Mouse (Mus musculus) forebrain, embryonic 14.5 days (tissue): ENCODE measurements around the gene Atp8b4. TPM values are rescaled to one million over a fixed set of nuclear protein-coding genes. Genes with fewer than 3 reads are reported as not detected.
A peak's percentile ranks its signal among the peaks of the same experiment; 100 is the strongest.
"Not testable (repeated sequence)": the region's sequence is repeated elsewhere in the genome, so short reads cannot be mapped to it uniquely, and the experiment has no call there.

Experiments used
- ATAC-seq: fragments of 200-750 bp; cut with Nextera tagmentation; 2 replicates; pipeline ENCODE4 v1.8.0; 2017; ENCODE audit warnings: mild to moderate bottlenecking, moderate library complexity
- DNase-seq: peaks from one replicate; pipeline ENCODE4 v3.0.0-alpha.2; 2015; ENCODE audit warnings: low spot score
- H3K27ac ChIP-seq: fragments of 300-500 bp; sonication (generic); 2 replicates; pipeline ENCODE4 v1.5.1; 2014; ENCODE audit warnings: low read depth, mild to moderate bottlenecking, control low read depth, low read length, moderate library complexity
- H3K27me3 ChIP-seq: fragments of 300-500 bp; sonication (generic); replicated peaks from 2 replicates; pipeline ENCODE4 v1.6.1; 2014; ENCODE audit warnings: low read length, control low read depth, mixed read lengths; ENCODE audit not compliant: control insufficient read depth, insufficient read depth
- H3K36me3 ChIP-seq: fragments of 300-500 bp; sonication (generic); 2 replicates; pipeline ENCODE4 v1.6.1; 2014; ENCODE audit warnings: low read length, control low read depth; ENCODE audit not compliant: control insufficient read depth, insufficient read depth
- H3K4me1 ChIP-seq: fragments of 300-500 bp; sonication (generic); 2 replicates; pipeline ENCODE4 v1.6.1; 2014; ENCODE audit warnings: antibody characterized with exemption, low read length, control low read depth; ENCODE audit not compliant: control insufficient read depth, insufficient read depth
- H3K4me2 ChIP-seq: fragments of 300-500 bp; sonication (generic); 2 replicates; pipeline ENCODE4 v1.6.1; 2014; ENCODE audit warnings: mild to moderate bottlenecking, control low read depth, low read length
- H3K4me3 ChIP-seq: fragments of 300-500 bp; sonication (generic); 2 replicates; pipeline ENCODE4 v1.5.1; 2014; ENCODE audit warnings: low read depth, low read length, control low read depth
- H3K9ac ChIP-seq: fragments of 300-500 bp; sonication (generic); 2 replicates; pipeline ENCODE4 v1.6.1; 2014; ENCODE audit warnings: mild to moderate bottlenecking, low read length, control low read depth, moderate library complexity
- H3K9me3 ChIP-seq: fragments of 300-500 bp; sonication (generic); replicated peaks from 2 replicates; pipeline ENCODE4 v1.6.1; 2016; ENCODE audit warnings: low read length, control low read depth, mixed read lengths; ENCODE audit not compliant: control insufficient read depth
- WGBS: fragments of 180-500 bp; shearing (Covaris S2); extraction: QIAGEN DNeasy Blood & Tissue Kit; methylation state at CpG from one replicate; pipeline ENCODE4 v1.1.7; 2014; 5-methylcytosine and 5-hydroxymethylcytosine counted together
- polyA plus RNA-seq: library from polyadenylated mRNA; unstranded; fragments of >200 nt; fragmentation: Nextera tagmentation; extraction: Ambion mirVana; gene quantifications from 2 replicates; pipeline ENCODE4 v1.2.1, GENCODE M21; 2014

The Atp8b4 gene
- polyA plus RNA-seq, 1 experiment from 2014 or later, result 0.06 TPM

DNA sequence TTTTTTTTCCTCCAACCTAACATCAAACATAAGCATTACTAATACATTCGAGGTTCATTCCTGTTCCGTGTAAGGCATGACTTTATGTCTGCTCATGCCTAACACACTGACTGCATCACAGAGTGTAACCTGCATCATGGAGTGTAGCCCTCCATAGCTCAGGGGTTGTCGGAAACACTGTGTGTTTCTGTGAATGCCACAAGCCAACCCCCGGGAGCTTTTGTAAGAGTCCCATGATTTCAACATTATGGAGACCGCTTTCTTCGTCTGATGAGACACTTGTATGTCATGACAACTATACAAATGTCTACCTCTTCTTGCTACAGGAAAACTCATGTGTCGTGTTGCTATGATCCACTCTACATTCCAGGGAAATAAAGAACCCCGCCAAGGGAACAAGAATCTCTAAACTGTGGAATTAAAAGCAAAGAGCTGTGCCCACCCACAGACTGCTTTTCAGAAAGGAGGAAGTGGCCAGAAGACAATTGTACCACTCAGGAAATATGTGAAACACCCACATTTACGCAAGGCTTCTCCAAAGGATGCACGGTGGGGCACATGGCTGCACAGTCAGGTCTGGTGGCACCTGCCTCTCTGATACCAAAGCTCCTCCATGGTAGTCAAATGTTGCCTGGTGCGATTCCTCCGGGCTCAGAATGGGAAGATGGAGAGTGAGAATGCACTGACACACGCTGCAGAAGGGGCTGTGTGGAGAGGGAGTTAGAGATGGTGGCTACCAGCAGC is 33.9 kb downstream of the Atp8b4 start:
- no peaks in the 10 kb centered on the region for H3K9me3 ChIP-seq
- no peak overlapping the region for H3K9ac ChIP-seq
- WGBS, result 86% methylated on average over 13 of the region's 13 CpGs
- H3K4me3 ChIP-seq, result no peak overlapping the region
- H3K36me3 ChIP-seq, result no peaks in the 10 kb centered on the region
- H3K27ac ChIP-seq, result no peak overlapping the region
- ATAC-seq (no peak), DNase-seq (no peak)
- no peak overlapping the region for H3K4me2 ChIP-seq
- no peaks in the 10 kb centered on the region for H3K4me1 ChIP-seq
- no peaks in the 10 kb centered on the region for H3K27me3 ChIP-seq

DNA sequence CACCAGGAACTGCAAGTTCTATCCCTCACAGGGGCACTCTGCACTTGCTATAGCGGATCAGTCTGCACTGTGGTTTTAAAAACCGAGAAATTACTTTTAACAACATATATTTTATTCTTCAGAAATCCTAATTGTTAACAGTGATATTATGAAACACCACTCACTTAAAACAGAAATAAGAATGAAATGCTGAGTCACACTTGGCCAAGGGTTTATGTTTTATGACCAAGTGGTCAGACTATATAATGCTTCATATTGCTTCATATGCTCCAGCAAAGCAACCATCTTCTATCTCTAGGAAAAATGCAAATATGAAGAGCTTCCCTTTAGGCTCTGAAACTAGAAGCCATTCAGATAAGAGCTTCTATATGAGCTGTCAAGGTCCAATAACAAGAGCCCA is 41.8 kb downstream of the Atp8b4 start:
- DNase-seq (no peak), ATAC-seq (no peak)
- Histone ChIP-seq H3K4me1 (no peaks in the 10 kb centered on the region), H3K4me2 (no peak overlapping the region), H3K27ac (no peak overlapping the region), H3K36me3 (no peaks in the 10 kb centered on the region), H3K27me3 (no peaks in the 10 kb centered on the region), H3K9me3 (no peaks in the 10 kb centered on the region), H3K4me3 (no peak overlapping the region), H3K9ac (no peak overlapping the region)
- WGBS, result 89% methylated on average over 2 of the region's 2 CpGs

DNA sequence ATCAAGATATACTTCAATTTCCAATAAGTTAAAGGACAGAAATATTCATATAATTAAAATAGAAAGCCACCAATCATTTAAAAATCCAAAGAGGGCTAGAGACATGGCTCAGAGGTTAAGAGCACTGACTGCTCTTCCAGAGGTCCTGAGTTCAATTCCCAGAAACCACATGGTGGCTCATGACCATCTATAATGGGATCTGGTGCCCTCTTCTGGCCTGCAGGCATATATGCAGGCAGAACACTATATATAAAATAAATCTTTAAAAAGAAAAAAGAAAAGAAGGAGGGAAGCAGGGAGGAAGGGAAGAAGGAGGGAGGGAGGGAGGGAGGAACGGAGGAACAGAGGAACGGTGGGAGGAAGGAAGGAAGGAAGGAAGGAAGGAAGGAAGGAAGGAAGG is 42.7 kb downstream of the Atp8b4 start:
- ATAC-seq, result not testable (repeated sequence)

DNA sequence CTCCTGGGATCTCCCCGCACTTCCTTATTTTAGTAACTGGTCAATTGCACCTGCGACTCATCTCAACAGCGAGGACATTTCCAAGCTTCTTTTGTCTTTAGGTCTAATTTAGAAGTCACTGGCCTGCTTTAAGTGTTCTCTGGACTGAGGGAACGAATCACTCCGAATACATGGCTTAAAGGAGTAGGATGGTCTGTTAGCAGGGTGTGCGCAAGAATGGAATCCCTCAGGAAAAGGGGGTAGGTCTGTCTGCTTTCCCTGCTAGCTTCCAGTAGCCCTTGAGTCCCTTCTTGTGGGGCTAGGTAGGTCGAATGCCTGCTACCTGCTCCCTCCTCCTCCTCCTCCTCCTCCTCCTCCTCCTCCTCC is 49.6 kb downstream of the Atp8b4 start:
- H3K27ac ChIP-seq, result peak overlapping the region; percentile 33
- H3K4me1 ChIP-seq, result peaks cover 7% of the 10 kb centered on the region; the same call in 1 of the 2 replicates
- H3K27me3 ChIP-seq, result no peaks in the 10 kb centered on the region
- DNase-seq (no peak), ATAC-seq (peak; percentile 71; the same call in 1 of the 2 replicates)
- no peak overlapping the region for H3K9ac ChIP-seq
- H3K4me3 ChIP-seq, result no peak overlapping the region
- no peak overlapping the region for H3K4me2 ChIP-seq
- no peaks in the 10 kb centered on the region for H3K36me3 ChIP-seq
- 72% methylated on average over 7 of the region's 7 CpGs for WGBS
- no peaks in the 10 kb centered on the region for H3K9me3 ChIP-seq

More for the DNA sequence above, 42.7 kb downstream of the Atp8b4 start:
- not testable (repeated sequence) for H3K4me1 ChIP-seq, DNase-seq, H3K4me2 ChIP-seq, H3K4me3 ChIP-seq, H3K9me3 ChIP-seq, H3K9ac ChIP-seq, H3K36me3 ChIP-seq, H3K27ac ChIP-seq, H3K27me3 ChIP-seq
- WGBS, result 57% methylated on average over 2 of the region's 2 CpGs

DNA sequence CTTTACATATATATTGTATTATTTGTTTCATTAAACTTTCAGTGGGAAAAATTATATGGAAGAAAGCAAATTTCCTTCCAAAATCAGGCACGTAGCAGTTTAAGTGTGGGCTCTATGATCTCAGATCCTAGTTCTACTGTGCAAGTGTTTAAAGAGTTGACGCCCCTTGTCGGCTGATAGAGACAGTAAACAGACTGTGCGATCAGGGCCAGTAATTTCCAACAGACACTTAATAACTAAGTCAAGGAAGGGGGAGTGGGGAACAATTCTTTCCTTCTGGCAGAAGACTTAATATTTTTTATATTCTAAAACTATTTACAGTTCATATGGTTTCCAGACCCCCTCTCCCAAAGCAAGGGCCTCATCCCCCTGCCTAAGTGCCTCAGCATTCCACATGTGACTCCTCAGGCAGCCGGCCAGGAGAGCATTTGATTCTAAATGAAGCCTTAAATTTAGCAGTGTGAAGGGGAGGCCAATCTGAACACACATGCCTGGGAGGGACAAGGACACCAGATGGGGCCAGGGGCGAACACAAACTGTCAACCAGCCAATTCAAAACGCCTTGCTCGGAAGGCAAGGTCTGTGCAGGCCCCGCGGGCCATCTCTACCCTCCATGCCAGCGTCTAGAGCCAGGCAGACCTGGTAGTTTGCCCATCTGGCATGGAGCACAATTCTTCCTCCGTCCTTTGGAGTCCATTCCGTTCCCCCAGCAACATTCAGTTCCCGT is 50.1 kb downstream of the Atp8b4 start:
- peaks cover 7% of the 10 kb centered on the region; the same call in 1 of the 2 replicates for H3K4me1 ChIP-seq

DNA sequence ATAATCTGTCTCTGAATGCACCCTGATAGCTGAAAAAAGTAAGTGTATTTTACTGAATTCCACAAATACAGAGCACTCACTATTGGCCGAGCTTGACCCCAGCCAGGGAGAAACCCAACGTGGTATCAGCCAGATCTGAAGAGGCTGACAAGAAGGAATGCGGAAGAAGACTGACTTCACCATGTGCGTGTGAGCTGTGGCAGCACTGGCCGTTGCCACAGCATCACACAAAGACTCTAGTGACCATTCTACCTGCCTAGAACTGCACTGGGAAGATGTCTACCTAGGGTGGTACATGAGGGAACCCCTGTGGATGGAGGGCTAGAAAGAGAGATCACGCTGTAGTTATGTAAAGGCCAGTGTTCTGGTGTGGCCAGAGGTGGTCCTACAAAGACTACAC is 55.4 kb downstream of the Atp8b4 start:
- H3K27ac ChIP-seq, result no peak overlapping the region
- no peak for ATAC-seq
- H3K4me2 ChIP-seq, result no peak overlapping the region
- peaks cover 4% of the 10 kb centered on the region; the same call in 1 of the 2 replicates for H3K4me1 ChIP-seq
- no peaks in the 10 kb centered on the region for H3K36me3 ChIP-seq
- DNase-seq, result no peak
- 88% methylated on average over 6 of the region's 6 CpGs for WGBS
- no peaks in the 10 kb centered on the region for H3K9me3 ChIP-seq
- no peaks in the 10 kb centered on the region for H3K27me3 ChIP-seq
- no peak overlapping the region for H3K4me3 ChIP-seq
- no peak overlapping the region for H3K9ac ChIP-seq

More for the DNA sequence above, 50.1 kb downstream of the Atp8b4 start:
- H3K4me2 ChIP-seq, result no peak overlapping the region
- H3K9me3 ChIP-seq, result no peaks in the 10 kb centered on the region
- H3K27me3 ChIP-seq, result no peaks in the 10 kb centered on the region
- ATAC-seq, result peak; percentile 93
- peak; percentile 81 for DNase-seq
- H3K36me3 ChIP-seq, result no peaks in the 10 kb centered on the region
- H3K27ac ChIP-seq, result peak overlapping the region; percentile 33; the same call in 1 of the 2 replicates
- 50% methylated on average over 14 of the region's 14 CpGs for WGBS
- H3K4me3 ChIP-seq, result no peak overlapping the region
- H3K9ac ChIP-seq, result no peak overlapping the region

DNA sequence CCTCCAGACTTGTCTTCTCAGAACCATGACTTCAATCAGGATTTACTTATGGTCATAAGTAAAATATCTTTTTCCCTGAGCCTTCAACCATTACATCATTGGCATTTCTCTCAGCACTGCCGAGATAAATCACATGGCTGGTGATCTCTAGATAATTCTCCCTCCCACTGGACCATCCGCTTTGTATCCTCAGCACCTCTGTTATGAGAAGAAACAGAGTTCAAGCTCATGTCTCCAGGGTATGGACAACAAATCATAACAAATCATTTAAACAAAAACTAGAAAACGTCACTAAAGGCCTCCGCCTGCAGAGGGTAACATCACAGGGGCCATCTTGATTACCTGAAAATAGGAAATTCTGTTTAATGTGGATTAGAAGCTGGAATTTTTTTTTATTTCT is 58.9 kb downstream of the Atp8b4 start:
- Histone ChIP-seq H3K9me3 (no peaks in the 10 kb centered on the region), H3K36me3 (no peaks in the 10 kb centered on the region), H3K4me3 (no peak overlapping the region), H3K9ac (no peak overlapping the region), H3K4me1 (no peaks in the 10 kb centered on the region), H3K27ac (no peak overlapping the region), H3K4me2 (no peak overlapping the region), H3K27me3 (no peaks in the 10 kb centered on the region)
- no peak for ATAC-seq
- WGBS, result 85% methylated on average over 4 of the region's 4 CpGs
- DNase-seq, result no peak

DNA sequence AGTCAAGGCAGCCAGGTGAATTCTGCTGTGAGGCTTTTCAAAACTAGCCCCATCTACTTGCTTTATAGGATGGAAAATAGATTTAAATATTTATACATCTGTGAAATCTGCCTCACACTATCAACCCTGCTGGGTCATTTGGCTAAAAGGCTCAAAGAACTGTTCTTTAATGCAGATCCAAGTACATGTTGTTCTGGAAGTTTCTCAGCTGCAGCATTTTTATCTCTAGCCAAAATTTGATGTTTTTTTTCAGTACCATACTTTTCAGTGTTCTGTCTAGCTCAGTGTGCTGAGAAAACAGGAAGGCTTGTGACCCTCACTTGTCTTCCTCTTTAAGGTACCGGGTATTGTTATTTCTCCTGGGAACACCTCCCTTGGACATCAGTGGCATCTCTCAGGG is 65.8 kb downstream of the Atp8b4 start:
- no peak for ATAC-seq
- DNase-seq, result no peak
- Histone ChIP-seq H3K27me3 (no peaks in the 10 kb centered on the region), H3K9ac (no peak overlapping the region), H3K4me3 (no peak overlapping the region), H3K4me1 (no peaks in the 10 kb centered on the region), H3K4me2 (no peak overlapping the region), H3K36me3 (no peaks in the 10 kb centered on the region), H3K9me3 (no peaks in the 10 kb centered on the region), H3K27ac (no peak overlapping the region)
- WGBS, result 90% methylated on average over 1 of the region's 1 CpGs

DNA sequence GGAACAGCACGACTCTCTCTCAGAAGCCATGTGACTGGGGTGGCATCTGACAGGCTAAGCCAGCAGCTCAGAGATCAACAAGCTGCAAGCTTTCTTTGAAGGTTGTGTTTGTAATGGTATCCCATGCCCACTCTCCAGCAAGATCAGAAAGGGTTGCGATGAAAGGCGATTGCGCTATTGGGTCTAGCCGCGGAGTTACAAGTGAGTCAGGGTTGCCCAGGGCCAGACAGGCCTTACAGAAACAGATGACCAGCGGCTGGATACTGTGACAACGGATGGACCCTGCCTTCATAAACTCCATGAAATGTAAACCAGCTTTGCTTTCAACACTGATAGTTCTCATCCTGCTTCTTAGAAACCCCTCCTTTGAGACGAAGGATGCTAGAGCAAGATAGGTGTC is 66.2 kb downstream of the Atp8b4 start:
- Histone ChIP-seq H3K9ac (no peak overlapping the region), H3K9me3 (no peaks in the 10 kb centered on the region), H3K27ac (no peak overlapping the region), H3K36me3 (no peaks in the 10 kb centered on the region), H3K4me3 (no peak overlapping the region), H3K27me3 (no peaks in the 10 kb centered on the region), H3K4me2 (no peak overlapping the region), H3K4me1 (no peaks in the 10 kb centered on the region)
- no peak for DNase-seq
- no peak for ATAC-seq
- 94% methylated on average over 9 of the region's 9 CpGs for WGBS
